Mouse (Mus musculus): ENCODE results near the gene Crk.

GRCm38 (mm10) chr11:75657841-75658240 is 21.2 kb upstream of the Crk start:
- TF ChIP-seq POLR2A (IDR thresholded peaks at IDR 0.05; ENCODE audit: low read depth, low read length): no peak
- TF ChIP-seq CTCF (IDR thresholded peaks at IDR 0.05; ENCODE audit: extremely low read depth, insufficient read depth, insufficient read length, insufficient replicate concordance): no peak

Data from spleen, adult 2 months (tissue).